Mouse (Mus musculus): ENCODE results near the gene Edc4. TPM values are rescaled to one million over a fixed set of nuclear protein-coding genes. Genes with fewer than 3 reads are reported as not detected.

The Edc4 gene
- polyA plus RNA-seq, 2 experiments from 2014 or later = 24.6 to 32.7 TPM

GRCm38 (mm10) chr8:105874301-105874700, 6.4 kb upstream of the Edc4 start:
- no peak for ATAC-seq

- ATAC-seq = no peak
Observed at GRCm38 (mm10) chr8:105889756-105890465, 9.2 kb downstream of the Edc4 start.

GRCm38 (mm10) chr8:105890870-105891269, 10.2 kb downstream of the Edc4 start:
- ATAC-seq = no peak

- ATAC-seq = no peak
Observed at GRCm38 (mm10) chr8:105892432-105892831, 11.8 kb downstream of the Edc4 start.

GRCm38 (mm10) chr8:105893339-105893738, 12.7 kb downstream of the Edc4 start, which contains the start of gene Nrn1l:
Gene Nrn1l, plus strand, starts transcription at chr8:105893567.
- no peak for ATAC-seq

- ATAC-seq = no peak
Observed at GRCm38 (mm10) chr8:105897801-105898480, 17.3 kb downstream of the Edc4 start.

- ATAC-seq = peak; percentile 86
Observed at GRCm38 (mm10) chr8:105900180-105900940, 19.7 kb downstream of the Edc4 start, which contains the start of gene Pskh1. Gene Pskh1, plus strand, starts transcription at chr8:105900441.

- ATAC-seq = peak; percentile 71
Observed at GRCm38 (mm10) chr8:105900941-105901616, 20.4 kb downstream of the Edc4 start.

GRCm38 (mm10) chr8:105919390-105919789, 38.7 kb downstream of the Edc4 start:
- peak; percentile 71 for ATAC-seq

- no peak for ATAC-seq
Observed at GRCm38 (mm10) chr8:105925123-105925522, 44.4 kb downstream of the Edc4 start.

GRCm38 (mm10) chr8:105930602-105931001, 49.9 kb downstream of the Edc4 start:
- peak; percentile 44 for ATAC-seq

GRCm38 (mm10) chr8:105931271-105931670, 50.6 kb downstream of the Edc4 start:
- ATAC-seq = no peak

GRCm38 (mm10) chr8:105932525-105932924, 51.8 kb downstream of the Edc4 start:
- no peak for ATAC-seq

- no peak for ATAC-seq
Observed at GRCm38 (mm10) chr8:105933762-105934161, 53.1 kb downstream of the Edc4 start, which contains the start of gene Ctrl. Gene Ctrl, minus strand, starts transcription at chr8:105933862.

GRCm38 (mm10) chr8:105935105-105935504, 54.4 kb downstream of the Edc4 start:
- no peak for ATAC-seq

- no peak for ATAC-seq
Observed at GRCm38 (mm10) chr8:105935863-105936603, 55.4 kb downstream of the Edc4 start.

- peak; percentile 55 for ATAC-seq
Observed at GRCm38 (mm10) chr8:105936866-105937475, 56.3 kb downstream of the Edc4 start.

GRCm38 (mm10) chr8:105937496-105938305, 57.0 kb downstream of the Edc4 start:
- ATAC-seq = peak; percentile 86

GRCm38 (mm10) chr8:105938306-105938669, 57.6 kb downstream of the Edc4 start, which contains the start of gene Psmb10:
Gene Psmb10, minus strand, starts transcription at chr8:105938444.
- ATAC-seq = peak; percentile 2

- ATAC-seq = no peak
Observed at GRCm38 (mm10) chr8:105942026-105942425, 61.3 kb downstream of the Edc4 start.
